Mouse (Mus musculus): ENCODE data around the gene Tnik. TPM values are rescaled to one million over a fixed set of nuclear protein-coding genes. Genes with fewer than 3 reads are reported as not detected.

The Tnik gene
- polyA plus RNA-seq, 1 experiment from 2014 or later = 38.5 TPM

- H3K4me3 ChIP-seq = no peak overlapping the region
- H3K9ac ChIP-seq (replicated peaks) = no peak overlapping the region
- H3K4me2 ChIP-seq (replicated peaks) = no peak overlapping the region
- H3K36me3 ChIP-seq = no peaks in the 10 kb centered on the region
- peaks cover 18% of the 10 kb centered on the region for H3K4me1 ChIP-seq
- no peak overlapping the region for H3K27ac ChIP-seq (replicated peaks)
- no peak for ATAC-seq (ENCODE audit: low FRiP score, low read depth)
- H3K9me3 ChIP-seq = no peaks in the 10 kb centered on the region
- H3K27me3 ChIP-seq = no peaks in the 10 kb centered on the region
- 87% methylated on average over 6 of the region's 6 CpGs for WGBS
Observed at GRCm38 (mm10) chr3:28420194-28420593, 157.2 kb downstream of the Tnik start.

- no peaks in the 10 kb centered on the region for H3K27me3 ChIP-seq
- H3K4me3 ChIP-seq = no peak overlapping the region
- no peak overlapping the region for H3K9ac ChIP-seq (replicated peaks)
- peaks cover 13% of the 10 kb centered on the region; the same call in 1 of the 2 replicates for H3K4me1 ChIP-seq
- 70% methylated on average over 3 of the region's 3 CpGs for WGBS
- no peak for ATAC-seq (ENCODE audit: low FRiP score, low read depth)
- H3K27ac ChIP-seq (replicated peaks) = no peak overlapping the region
- H3K4me2 ChIP-seq (replicated peaks) = no peak overlapping the region
- no peaks in the 10 kb centered on the region for H3K36me3 ChIP-seq
- H3K9me3 ChIP-seq = no peaks in the 10 kb centered on the region
Observed at GRCm38 (mm10) chr3:28420698-28421097, 157.7 kb downstream of the Tnik start.

GRCm38 (mm10) chr3:28421798-28422197 is 158.8 kb downstream of the Tnik start:
- Histone ChIP-seq H3K4me3 (no peak overlapping the region), H3K27me3 (no peaks in the 10 kb centered on the region), H3K36me3 (no peaks in the 10 kb centered on the region), H3K4me2 (replicated peaks) (no peak overlapping the region), H3K9me3 (no peaks in the 10 kb centered on the region), H3K4me1 (0 out of 2 replicates have a peak, but pooled peaks cover 3% of the 10 kb centered on the region), H3K27ac (replicated peaks) (no peak overlapping the region), H3K9ac (replicated peaks) (no peak overlapping the region)
- WGBS = 77% methylated on average over 6 of the region's 6 CpGs
- ATAC-seq (ENCODE audit: low FRiP score, low read depth) = no peak

GRCm38 (mm10) chr3:28422221-28422620 is 159.2 kb downstream of the Tnik start:
- no peaks in the 10 kb centered on the region for H3K36me3 ChIP-seq
- no peaks in the 10 kb centered on the region for H3K9me3 ChIP-seq
- no peaks in the 10 kb centered on the region for H3K27me3 ChIP-seq
- H3K9ac ChIP-seq (replicated peaks) = no peak overlapping the region
- H3K27ac ChIP-seq (replicated peaks) = no peak overlapping the region
- H3K4me1 ChIP-seq = 0 out of 2 replicates have a peak, but pooled peaks cover 3% of the 10 kb centered on the region
- no peak overlapping the region for H3K4me3 ChIP-seq
- ATAC-seq (ENCODE audit: low FRiP score, low read depth) = no peak
- WGBS = 88% methylated on average over 1 of the region's 1 CpGs
- H3K4me2 ChIP-seq (replicated peaks) = no peak overlapping the region

GRCm38 (mm10) chr3:28425911-28426310 is 162.9 kb downstream of the Tnik start:
- no peak for ATAC-seq (ENCODE audit: low FRiP score, low read depth)
- Histone ChIP-seq H3K4me1 (0 out of 2 replicates have a peak, but pooled peaks cover 3% of the 10 kb centered on the region), H3K36me3 (no peaks in the 10 kb centered on the region), H3K27ac (replicated peaks) (no peak overlapping the region), H3K27me3 (no peaks in the 10 kb centered on the region), H3K4me3 (no peak overlapping the region), H3K9ac (replicated peaks) (no peak overlapping the region), H3K4me2 (replicated peaks) (no peak overlapping the region), H3K9me3 (no peaks in the 10 kb centered on the region)
- WGBS = 90% methylated on average over 6 of the region's 6 CpGs

GRCm38 (mm10) chr3:28431459-28431858 is 168.4 kb downstream of the Tnik start:
- H3K27ac ChIP-seq (replicated peaks) = no peak overlapping the region
- H3K4me1 ChIP-seq = no peaks in the 10 kb centered on the region
- H3K4me2 ChIP-seq (replicated peaks) = no peak overlapping the region
- H3K9ac ChIP-seq (replicated peaks) = no peak overlapping the region
- WGBS = 88% methylated on average over 2 of the region's 2 CpGs
- H3K9me3 ChIP-seq = no peaks in the 10 kb centered on the region
- no peak overlapping the region for H3K4me3 ChIP-seq
- H3K36me3 ChIP-seq = no peaks in the 10 kb centered on the region
- no peaks in the 10 kb centered on the region for H3K27me3 ChIP-seq
- ATAC-seq (ENCODE audit: low FRiP score, low read depth) = no peak

- Histone ChIP-seq H3K4me1 (no peaks in the 10 kb centered on the region), H3K4me3 (no peak overlapping the region), H3K9ac (replicated peaks) (no peak overlapping the region), H3K9me3 (no peaks in the 10 kb centered on the region), H3K27me3 (no peaks in the 10 kb centered on the region), H3K27ac (replicated peaks) (no peak overlapping the region), H3K4me2 (replicated peaks) (no peak overlapping the region), H3K36me3 (no peaks in the 10 kb centered on the region)
- ATAC-seq (ENCODE audit: low FRiP score, low read depth) = no peak
- 90% methylated on average over 5 of the region's 5 CpGs for WGBS
Observed at GRCm38 (mm10) chr3:28432321-28432720, 169.3 kb downstream of the Tnik start.

GRCm38 (mm10) chr3:28435478-28435877 is 172.5 kb downstream of the Tnik start:
- Histone ChIP-seq H3K9ac (replicated peaks) (no peak overlapping the region), H3K4me1 (no peaks in the 10 kb centered on the region), H3K9me3 (no peaks in the 10 kb centered on the region), H3K4me3 (no peak overlapping the region), H3K4me2 (replicated peaks) (no peak overlapping the region), H3K27ac (replicated peaks) (no peak overlapping the region), H3K27me3 (no peaks in the 10 kb centered on the region), H3K36me3 (no peaks in the 10 kb centered on the region)
- WGBS = 91% methylated on average over 5 of the region's 5 CpGs
- ATAC-seq (ENCODE audit: low FRiP score, low read depth) = no peak

GRCm38 (mm10) chr3:28437429-28437828 is 174.4 kb downstream of the Tnik start:
- H3K36me3 ChIP-seq = no peaks in the 10 kb centered on the region

GRCm38 (mm10) chr3:28441545-28441944 is 178.5 kb downstream of the Tnik start:
- 81% methylated on average over 4 of the region's 4 CpGs for WGBS
- Histone ChIP-seq H3K36me3 (no peaks in the 10 kb centered on the region), H3K27me3 (no peaks in the 10 kb centered on the region), H3K4me1 (no peaks in the 10 kb centered on the region), H3K4me2 (replicated peaks) (no peak overlapping the region), H3K9ac (replicated peaks) (no peak overlapping the region), H3K27ac (replicated peaks) (no peak overlapping the region), H3K9me3 (no peaks in the 10 kb centered on the region), H3K4me3 (no peak overlapping the region)
- no peak for ATAC-seq (ENCODE audit: low FRiP score, low read depth)

More at GRCm38 (mm10) chr3:28437429-28437828, 174.4 kb downstream of the Tnik start:
- H3K4me1 ChIP-seq = no peaks in the 10 kb centered on the region
- H3K9me3 ChIP-seq = no peaks in the 10 kb centered on the region
- H3K27ac ChIP-seq (replicated peaks) = no peak overlapping the region
- no peak for ATAC-seq (ENCODE audit: low FRiP score, low read depth)
- no peak overlapping the region for H3K4me2 ChIP-seq (replicated peaks)
- no peak overlapping the region for H3K9ac ChIP-seq (replicated peaks)
- no peaks in the 10 kb centered on the region for H3K27me3 ChIP-seq
- 78% methylated on average over 5 of the region's 5 CpGs for WGBS
- H3K4me3 ChIP-seq = no peak overlapping the region

GRCm38 (mm10) chr3:28442116-28442515 is 179.1 kb downstream of the Tnik start:
- Histone ChIP-seq H3K4me2 (replicated peaks) (no peak overlapping the region), H3K27ac (replicated peaks) (no peak overlapping the region), H3K4me1 (no peaks in the 10 kb centered on the region), H3K9me3 (no peaks in the 10 kb centered on the region), H3K36me3 (no peaks in the 10 kb centered on the region), H3K27me3 (no peaks in the 10 kb centered on the region), H3K9ac (replicated peaks) (no peak overlapping the region), H3K4me3 (no peak overlapping the region)
- 93% methylated on average over 4 of the region's 4 CpGs for WGBS
- no peak for ATAC-seq (ENCODE audit: low FRiP score, low read depth)

- WGBS = 90% methylated on average over 4 of the region's 4 CpGs
Observed at GRCm38 (mm10) chr3:28447950-28448349, 184.9 kb downstream of the Tnik start.

GRCm38 (mm10) chr3:28453458-28453857 is 190.4 kb downstream of the Tnik start:
- no peak overlapping the region for H3K4me3 ChIP-seq
- no peak overlapping the region for H3K27ac ChIP-seq (replicated peaks)
- no peak for ATAC-seq (ENCODE audit: low FRiP score, low read depth)
- WGBS = 87% methylated on average over 3 of the region's 3 CpGs
- H3K9ac ChIP-seq (replicated peaks) = no peak overlapping the region
- H3K9me3 ChIP-seq = no peaks in the 10 kb centered on the region
- H3K4me1 ChIP-seq = no peaks in the 10 kb centered on the region
- H3K36me3 ChIP-seq = no peaks in the 10 kb centered on the region
- H3K27me3 ChIP-seq = no peaks in the 10 kb centered on the region
- no peak overlapping the region for H3K4me2 ChIP-seq (replicated peaks)

More at GRCm38 (mm10) chr3:28447950-28448349, 184.9 kb downstream of the Tnik start:
- no peaks in the 10 kb centered on the region for H3K9me3 ChIP-seq
- no peaks in the 10 kb centered on the region for H3K36me3 ChIP-seq
- H3K27me3 ChIP-seq = no peaks in the 10 kb centered on the region
- H3K4me1 ChIP-seq = no peaks in the 10 kb centered on the region
- H3K4me2 ChIP-seq (replicated peaks) = no peak overlapping the region
- no peak overlapping the region for H3K9ac ChIP-seq (replicated peaks)
- no peak for ATAC-seq (ENCODE audit: low FRiP score, low read depth)
- no peak overlapping the region for H3K27ac ChIP-seq (replicated peaks)
- H3K4me3 ChIP-seq = no peak overlapping the region
